Mouse (Mus musculus) layer of hippocampus, postnatal 10 days (tissue): ENCODE results near the gene Tmem121. TPM values are rescaled to one million over a fixed set of nuclear protein-coding genes. Genes with fewer than 3 reads are reported as not detected.
A peak's percentile ranks its signal among the peaks of the same experiment; 100 is the strongest.

Experiments used
- DNase-seq, 2 experiments: peaks; one replicate each; pipeline ENCODE4 v3.0.0; 2021; ENCODE audit warnings: low spot score in 2 of 2
- total RNA-seq, 2 experiments: library from RNA; stranded (reverse); gene quantifications; 2 replicates each; pipeline ENCODE4 v1.2.3; 2021

The Tmem121 gene
- total RNA-seq, 2 experiments from 2014 or later: 30.5 to 33.9 TPM

- DNase-seq: no peak
These were observed 37.2 kb upstream of the Tmem121 start for GRCm38 (mm10) chr12:113148381-113149035.

GRCm38 (mm10) chr12:113149341-113149740 is 36.4 kb upstream of the Tmem121 start:
- no peak for DNase-seq

- DNase-seq: no peak
These were observed 35.8 kb upstream of the Tmem121 start for GRCm38 (mm10) chr12:113149896-113150295.

- DNase-seq: no peak
These were observed 35.1 kb upstream of the Tmem121 start for GRCm38 (mm10) chr12:113150591-113150990.

GRCm38 (mm10) chr12:113151046-113151445 is 34.7 kb upstream of the Tmem121 start:
- no peak for DNase-seq

- no peak for DNase-seq
These were observed 34.0 kb upstream of the Tmem121 start for GRCm38 (mm10) chr12:113151661-113152271.

GRCm38 (mm10) chr12:113152272-113152661 is 33.5 kb upstream of the Tmem121 start:
- no peak for DNase-seq

- no peak for DNase-seq
These were observed 32.7 kb upstream of the Tmem121 start for GRCm38 (mm10) chr12:113152991-113153525.

GRCm38 (mm10) chr12:113153971-113154370 is 31.8 kb upstream of the Tmem121 start:
- no peak for DNase-seq

GRCm38 (mm10) chr12:113154747-113155075 is 31.0 kb upstream of the Tmem121 start:
- DNase-seq: no peak

GRCm38 (mm10) chr12:113155076-113155771 is 30.5 kb upstream of the Tmem121 start:
- peak in 1 of 2 experiments; percentile 58 for DNase-seq

GRCm38 (mm10) chr12:113155887-113156539 is 29.7 kb upstream of the Tmem121 start, which contains the start of gene Tedc1:
TSS of gene Tedc1 (plus strand) at chr12:113156421.
- DNase-seq: peak; percentile 99 to 100

- DNase-seq: no peak
These were observed 29.2 kb upstream of the Tmem121 start for GRCm38 (mm10) chr12:113156540-113156929.

GRCm38 (mm10) chr12:113157002-113157401 is 28.7 kb upstream of the Tmem121 start:
- peak in 1 of 2 experiments; percentile 32 for DNase-seq

GRCm38 (mm10) chr12:113157521-113157920 is 28.2 kb upstream of the Tmem121 start:
- peak in 1 of 2 experiments; percentile 9 for DNase-seq

- DNase-seq: peak in 1 of 2 experiments; percentile 13
These were observed 27.8 kb upstream of the Tmem121 start for GRCm38 (mm10) chr12:113157971-113158370.

GRCm38 (mm10) chr12:113163561-113164006 is 22.1 kb upstream of the Tmem121 start:
- DNase-seq: peak; percentile 66 to 72

GRCm38 (mm10) chr12:113168031-113168536 is 17.6 kb upstream of the Tmem121 start:
- peak in 1 of 2 experiments; percentile 9 for DNase-seq

- no peak for DNase-seq
These were observed 8.6 kb upstream of the Tmem121 start for GRCm38 (mm10) chr12:113176960-113177725.

- DNase-seq: no peak
These were observed 4.7 kb upstream of the Tmem121 start for GRCm38 (mm10) chr12:113181020-113181419.
